8 mouse cellular contexts compared by ENCODE assay signal in the genomic region with DNA sequence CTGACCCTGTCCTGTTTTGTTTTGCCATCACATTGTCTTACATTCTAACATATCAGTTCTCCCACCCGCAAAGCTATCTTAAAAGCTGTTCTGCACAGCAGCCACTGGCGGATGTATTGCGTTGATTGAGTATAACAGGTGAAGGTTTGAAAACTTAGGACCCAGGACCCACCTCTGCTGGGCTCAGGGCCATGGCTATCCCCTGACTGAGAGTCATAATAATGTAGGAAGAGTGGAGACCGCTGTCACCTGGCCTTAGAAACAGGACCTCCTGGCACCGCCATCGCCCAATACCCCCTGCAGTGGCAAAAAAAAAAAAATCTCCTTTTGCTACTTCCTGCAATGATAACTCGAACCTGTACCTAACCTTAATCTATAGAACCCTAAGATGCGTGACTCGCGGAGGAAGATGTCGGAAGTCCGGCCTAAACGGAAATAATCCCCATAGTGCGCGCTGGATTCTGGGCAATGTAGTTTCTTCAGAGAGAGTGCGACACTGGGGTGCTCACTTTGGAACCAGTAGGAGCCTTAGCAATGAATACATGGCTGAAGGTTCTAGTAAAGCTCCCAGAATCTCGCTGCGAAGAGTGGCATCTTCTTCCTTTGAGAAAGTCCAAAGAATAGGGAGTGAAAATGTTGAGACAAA. TPM values are rescaled to one million over a fixed set of nuclear protein-coding genes. Genes with fewer than 3 reads are reported as not detected.
DNase-seq lines count a peak whose midpoint lies in the region; ATAC-seq lines count a peak whose summit lies in the region.

No protein-coding gene starts in this region.

- peak; percentile 39 for DNase-seq in cerebellum, adult 11 months
- DNase-seq in cerebellum, adult 9-11 months, result peak; percentile 68
- peak; percentile 24 to 55 for DNase-seq in frontal cortex, postnatal 10 days (ENCODE audit: low spot score in 2 of 2)
- DNase-seq in left cerebral cortex, postnatal 10 days (ENCODE audit: extremely low spot score in 1 of 2, low spot score in 2 of 2), result peak; percentile 20 to 48
- DNase-seq in right cerebral cortex, adult 2 months (ENCODE audit: low spot score in 2 of 2), result peak; percentile 52 to 61
- DNase-seq in lung, postnatal 14 days, result no peak
- no peak for DNase-seq in lung, postnatal 4 days

- no peak for ATAC-seq in cerebellum, adult (ENCODE audit: insufficient number of reproducible peaks, low FRiP score, low TSS enrichment)

- intact Hi-C loops in left cerebral cortex, postnatal 10 days (cut with DNase I), result no loop called here

RNA-seq across cellular contexts. Expression of gene Zik1, which starts 14.5 kb away (rescaled TPM):
- total RNA-seq in left cerebral cortex, postnatal 10 days (2021), result 10 to 100 TPM; 16.9 to 17.2 TPM

RNA-seq across cellular contexts. Expression of gene Vmn1r67, which starts 37.6 kb away (rescaled TPM):
- total RNA-seq in left cerebral cortex, postnatal 10 days (2021), result not detected

Comparison
In these comparisons a context has a peak if more than half of its experiments do, and no peak if none do; other contexts are left out.
1. DNase-seq: peak in cerebellum, adult 11 months (single experiment), cerebellum, adult 9-11 months (single experiment), frontal cortex, postnatal 10 days (2 of 2), left cerebral cortex, postnatal 10 days (2 of 2) and right cerebral cortex, adult 2 months (2 of 2); none in lung, postnatal 14 days (single experiment) and lung, postnatal 4 days (0 of 2).